In the genomic region with DNA sequence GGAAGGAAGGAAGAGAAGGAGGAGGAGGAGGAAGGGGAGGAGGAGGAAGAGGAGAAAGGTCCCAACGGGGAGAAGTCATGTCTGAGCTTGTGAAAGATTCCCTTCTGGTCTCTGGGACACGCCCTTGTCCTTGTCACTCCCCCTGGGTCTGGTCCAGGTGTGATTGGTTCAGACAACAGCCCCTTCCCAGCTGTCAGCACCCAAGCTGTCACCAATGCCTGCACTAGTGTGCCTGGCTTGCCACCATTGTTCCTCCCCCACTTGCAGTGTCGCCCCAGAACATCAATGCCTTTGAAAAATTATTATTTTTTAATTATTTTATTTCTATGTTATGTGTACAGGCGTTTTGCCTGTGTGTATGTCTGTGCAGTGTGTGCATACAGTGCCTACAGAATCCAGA, we compare ENCODE assay signal across 35 mouse cellular contexts.
"Had no signal": no experiment of that assay in that cellular context is flagged by ENCODE, and none has a peak within 500 bp of the region (broad histone marks: within the 10 kb centered on the region; RNA-seq: fewer than 3 reads in every experiment).

No protein-coding gene starts in this region.

- H3K4me3 ChIP-seq: heart, embryonic 10.5 days; heart, embryonic 12.5 days; heart, embryonic 13.5 days; heart, embryonic 15.5 days; hindbrain, embryonic 10.5 days; hindbrain, embryonic 13.5 days; hindbrain, embryonic 15.5 days; intestine, embryonic 15.5 days; kidney, embryonic 15.5 days; layer of hippocampus, adult 2 months; left cerebral cortex, adult 2 months had no signal

- H3K4me2 ChIP-seq: heart, embryonic 11.5 days; heart, embryonic 12.5 days; heart, embryonic 13.5 days; heart, embryonic 15.5 days; hindbrain, embryonic 13.5 days; hindbrain, embryonic 14.5 days; hindbrain, embryonic 15.5 days; intestine, embryonic 15.5 days; kidney, embryonic 15.5 days had no signal

- H3K9ac ChIP-seq: heart, embryonic 12.5 days; heart, embryonic 13.5 days; heart, embryonic 15.5 days; hindbrain, embryonic 13.5 days; hindbrain, embryonic 14.5 days; hindbrain, embryonic 15.5 days; intestine, embryonic 15.5 days; kidney, embryonic 15.5 days had no signal

- H3K4me1 ChIP-seq: hindbrain, embryonic 13.5 days; hindbrain, embryonic 15.5 days had no signal

- H3K27me3 ChIP-seq: heart, embryonic 12.5 days; heart, embryonic 15.5 days; hindbrain, embryonic 15.5 days; intestine, embryonic 15.5 days; kidney, embryonic 15.5 days had no signal

- H3K27ac ChIP-seq: heart, embryonic 15.5 days; hindbrain, embryonic 13.5 days; hindbrain, embryonic 14.5 days; hindbrain, embryonic 15.5 days; hindbrain, postnatal 0 days; intestine, embryonic 15.5 days; kidney, embryonic 15.5 days; kidney, postnatal 0 days; layer of hippocampus, adult 2 months; left cerebral cortex, adult 2 months had no signal

- DNase-seq: heart, postnatal 10 days; heart, postnatal 14 days; heart, postnatal 36 days; heart, postnatal 4 days; kidney, adult 11 months; kidney, adult 18-20 months; kidney, adult 2 months; kidney, adult 8-10 months; kidney, adult 9 months; kidney, postnatal 10 days; kidney, postnatal 14 days; kidney, postnatal 25 days; kidney, postnatal 36 days; kidney, postnatal 4 days; layer of hippocampus, adult 9-11 months; layer of hippocampus, postnatal 36 days had no signal

- ATAC-seq: hindbrain, embryonic 16.5 days; hindbrain, postnatal 0 days; inflammation-experienced regulatory T-cells, adult 6 months; intestine, embryonic 15.5 days; intestine, embryonic 16.5 days; intestine, postnatal 0 days had no signal

- H3K36me3 ChIP-seq: heart, embryonic 10.5 days; heart, embryonic 12.5 days; heart, embryonic 13.5 days; heart, embryonic 15.5 days; hindbrain, embryonic 10.5 days; hindbrain, embryonic 13.5 days; hindbrain, embryonic 15.5 days; intestine, embryonic 15.5 days; kidney, embryonic 15.5 days had no signal

- H3K9me3 ChIP-seq: heart, embryonic 10.5 days; heart, embryonic 12.5 days; heart, embryonic 13.5 days; heart, embryonic 15.5 days; hindbrain, embryonic 10.5 days; hindbrain, embryonic 13.5 days; hindbrain, embryonic 15.5 days; intestine, embryonic 15.5 days; kidney, embryonic 15.5 days had no signal
